Mouse (Mus musculus) forebrain, embryonic 15.5 days (tissue): Measurements from ENCODE around the gene Sertad4. TPM values are rescaled to one million over a fixed set of nuclear protein-coding genes. Genes with fewer than 3 reads are reported as not detected.
A peak's percentile ranks its signal among the peaks of the same experiment; 100 is the strongest.

Experiments
- ATAC-seq: fragments of 200-750 bp; cut with Nextera tagmentation; replicated peaks from 2 replicates; pipeline ENCODE4 v1.8.0; 2017; ENCODE audit warnings: mild to moderate bottlenecking, moderate TSS enrichment, moderate library complexity
- H3K27ac ChIP-seq: fragments of 300-500 bp; sonication (generic); replicated peaks from 2 replicates; pipeline ENCODE4 v1.5.1; 2015; ENCODE audit warnings: mild to moderate bottlenecking, inconsistent platforms
- H3K27me3 ChIP-seq: fragments of 300-500 bp; sonication (generic); 2 replicates; pipeline ENCODE4 v1.6.1; 2015; ENCODE audit warnings: inconsistent platforms
- H3K36me3 ChIP-seq: fragments of 300-500 bp; sonication (generic); 2 replicates; pipeline ENCODE4 v1.6.1; 2015; ENCODE audit warnings: mild to moderate bottlenecking, inconsistent platforms
- H3K4me1 ChIP-seq: fragments of 300-500 bp; sonication (generic); 2 replicates; pipeline ENCODE4 v1.6.1; 2015; ENCODE audit warnings: inconsistent platforms
- H3K4me2 ChIP-seq: fragments of 300-500 bp; sonication (generic); replicated peaks from 2 replicates; pipeline ENCODE4 v1.6.1; 2015; ENCODE audit warnings: mild to moderate bottlenecking, inconsistent platforms
- H3K4me3 ChIP-seq: fragments of 300-500 bp; sonication (generic); 2 replicates; pipeline ENCODE4 v1.5.1; 2015; ENCODE audit warnings: mild to moderate bottlenecking, inconsistent platforms
- H3K9ac ChIP-seq: fragments of 300-500 bp; sonication (generic); replicated peaks from 2 replicates; pipeline ENCODE4 v1.6.1; 2015; ENCODE audit warnings: mild to moderate bottlenecking, inconsistent platforms
- H3K9me3 ChIP-seq: fragments of 300-500 bp; sonication (generic); 2 replicates; pipeline ENCODE4 v1.6.1; 2016; ENCODE audit warnings: inconsistent platforms
- WGBS: fragments of 180-500 bp; shearing (Covaris S2); methylation state at CpG from one replicate; pipeline ENCODE4 v1.1.7; 2015; ENCODE audit warnings: mixed read lengths; 5-methylcytosine and 5-hydroxymethylcytosine counted together
- polyA plus RNA-seq: library from polyadenylated mRNA; unstranded; fragments of >200 nt; fragmentation: Nextera tagmentation; extraction: Ambion mirVana; gene quantifications from 2 replicates; pipeline ENCODE4 v1.2.1, GENCODE M21; 2015

Gene Sertad4
- polyA plus RNA-seq, 1 experiment from 2014 or later, result 36.8 TPM

DNA sequence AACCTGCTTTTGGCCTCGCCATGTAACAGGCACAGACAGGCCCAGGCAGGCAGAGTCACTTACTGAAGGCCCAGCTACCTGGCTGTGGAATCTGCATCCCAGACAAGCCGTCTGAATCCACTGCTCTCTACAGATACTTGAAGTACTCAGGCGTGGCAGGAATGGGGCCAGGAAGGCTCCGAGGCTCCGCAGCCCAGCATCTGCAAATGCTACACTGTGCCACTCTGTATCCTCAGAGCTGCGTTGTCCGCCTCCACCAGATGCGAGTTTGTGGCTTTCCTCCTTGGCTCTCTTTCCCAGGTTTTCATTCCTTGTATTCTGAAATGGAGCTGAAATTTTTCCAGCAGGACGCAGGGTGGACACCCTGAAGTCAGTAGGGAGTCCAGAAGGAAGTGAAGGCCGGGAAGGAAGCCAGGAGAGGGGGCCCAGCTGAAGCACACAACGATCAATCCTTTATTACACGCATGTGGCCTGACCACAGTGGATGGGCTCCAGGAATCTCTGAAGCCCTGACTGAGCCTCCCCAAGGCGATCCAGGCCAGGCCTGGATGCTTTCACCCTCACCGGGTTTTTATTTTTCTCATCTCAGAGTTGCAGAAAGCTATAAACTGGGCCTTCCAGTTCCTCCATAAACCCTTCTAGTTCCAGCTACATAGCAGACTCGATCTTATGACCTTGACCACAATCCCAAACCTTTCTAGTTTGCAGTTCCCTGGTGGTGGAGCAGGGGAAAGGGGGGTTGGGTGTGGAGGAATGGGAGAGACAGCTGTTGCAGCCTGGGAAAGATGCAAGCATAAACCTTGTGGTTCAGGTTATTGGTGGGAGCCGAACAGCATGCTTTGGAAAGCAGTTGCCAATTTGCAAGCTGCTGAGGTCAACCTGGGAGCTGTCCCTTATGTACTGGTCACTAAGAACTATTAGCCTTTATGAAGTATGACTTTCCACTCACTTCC, 57.1 kb downstream of the Sertad4 start:
- WGBS, result 80% methylated on average over 16 of the region's 16 CpGs

GRCm38 (mm10) chr1:192797011-192797274, 58.6 kb downstream of the Sertad4 start:
- ATAC-seq, result no peak
- Histone ChIP-seq H3K4me3 (no peak overlapping the region), H3K9ac (no peak overlapping the region), H3K36me3 (no peaks in the 10 kb centered on the region), H3K27ac (peak overlapping the region; percentile 79), H3K4me2 (no peak overlapping the region), H3K27me3 (no peaks in the 10 kb centered on the region), H3K4me1 (peaks cover 19% of the 10 kb centered on the region), H3K9me3 (no peaks in the 10 kb centered on the region)
- WGBS, result 46% methylated on average over 3 of the region's 3 CpGs

More for the DNA sequence above, 57.1 kb downstream of the Sertad4 start:
- Histone ChIP-seq H3K27me3 (no peaks in the 10 kb centered on the region), H3K4me3 (no peak overlapping the region), H3K27ac (0 out of 2 replicates have a peak overlapping the region, but pooled peaks have one; percentile 44), H3K9ac (no peak overlapping the region), H3K9me3 (no peaks in the 10 kb centered on the region), H3K4me2 (no peak overlapping the region), H3K36me3 (no peaks in the 10 kb centered on the region), H3K4me1 (peaks cover 15% of the 10 kb centered on the region)
- ATAC-seq, result no peak

DNA sequence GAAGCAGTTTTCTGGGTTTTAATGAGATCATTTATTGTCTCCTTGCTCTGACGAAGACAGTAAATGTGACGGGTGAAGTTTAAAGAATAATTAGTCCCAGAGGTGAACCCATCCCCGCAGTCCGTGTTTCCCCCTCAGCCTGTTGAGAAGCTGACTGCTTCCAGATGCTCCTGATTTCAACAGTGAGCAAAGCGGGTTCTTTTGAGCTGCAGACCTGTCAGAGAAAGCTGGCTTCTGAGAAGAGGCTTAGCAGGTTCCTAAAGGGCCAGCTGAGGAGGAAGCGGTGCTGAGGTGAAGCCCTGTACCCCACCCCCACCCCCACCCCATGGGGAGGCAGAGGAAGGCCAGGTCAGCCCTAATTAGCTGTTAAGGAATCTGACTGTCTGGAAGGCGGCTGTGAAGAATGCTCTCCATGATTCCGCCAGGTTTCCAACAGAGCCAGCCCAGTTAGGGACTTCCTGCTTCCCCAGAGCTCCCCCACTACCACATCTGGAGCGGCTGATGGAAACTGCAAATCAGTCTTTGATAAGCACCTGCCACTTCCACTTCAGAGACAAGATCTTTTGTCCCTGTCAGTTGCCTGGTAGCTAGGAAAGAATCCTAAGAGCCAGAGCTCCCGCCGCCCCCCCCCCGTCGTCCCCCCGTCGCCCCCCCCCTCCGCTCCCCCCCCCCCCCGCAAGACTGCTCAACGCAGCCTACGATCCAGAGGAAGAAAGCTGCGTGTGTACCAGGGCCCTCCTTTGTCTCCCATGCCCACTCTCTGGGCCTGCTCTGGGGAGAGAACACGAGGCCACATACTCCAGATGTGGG, 59.1 kb downstream of the Sertad4 start:
- WGBS, result 6% methylated on average over 17 of the region's 21 CpGs
- H3K4me3 ChIP-seq, result no peak overlapping the region
- H3K9me3 ChIP-seq, result no peaks in the 10 kb centered on the region
- H3K27me3 ChIP-seq, result no peaks in the 10 kb centered on the region
- no peak overlapping the region for H3K9ac ChIP-seq
- no peaks in the 10 kb centered on the region for H3K36me3 ChIP-seq
- ATAC-seq, result peak; percentile 33
- H3K4me2 ChIP-seq, result no peak overlapping the region
- H3K4me1 ChIP-seq, result peaks cover 24% of the 10 kb centered on the region
- H3K27ac ChIP-seq, result peak overlapping the region; percentile 82

- Histone ChIP-seq H3K9ac (no peak overlapping the region), H3K4me1 (peaks cover 27% of the 10 kb centered on the region), H3K4me3 (no peak overlapping the region), H3K9me3 (no peaks in the 10 kb centered on the region), H3K27me3 (no peaks in the 10 kb centered on the region), H3K4me2 (no peak overlapping the region), H3K27ac (no peak overlapping the region), H3K36me3 (no peaks in the 10 kb centered on the region)
- 60% methylated on average over 9 of the region's 9 CpGs for WGBS
- ATAC-seq, result no peak
Measured at GRCm38 (mm10) chr1:192794957-192795745, 60.4 kb downstream of the Sertad4 start.

Other genes starting within 250 kb of the Sertad4 start
- gene Hhat, start 84.5 kb downstream of the Sertad4 start, polyA plus RNA-seq, result 2.0 and 2.7 TPM in 2 replicates
- gene Syt14, start 180.0 kb upstream of the Sertad4 start, polyA plus RNA-seq, result 8.5 and 8.7 TPM in 2 replicates